Mouse (Mus musculus): ENCODE results near the gene Cybb. TPM values are rescaled to one million over a fixed set of nuclear protein-coding genes. Genes with fewer than 3 reads are reported as not detected.

Gene Cybb
- polyA plus RNA-seq, 1 experiment from 2014 or later, result 0.62 TPM

GRCm38 (mm10) chrX:9465890-9466289 is 21.7 kb downstream of the Cybb start:
- Histone ChIP-seq H3K4me2 (replicated peaks) (no peak overlapping the region), H3K27me3 (ENCODE audit: control insufficient read depth, insufficient read depth, low read length) (no peaks in the 10 kb centered on the region), H3K36me3 (replicated peaks; ENCODE audit: control insufficient read depth, insufficient read depth) (no peaks in the 10 kb centered on the region), H3K27ac (no peak overlapping the region), H3K4me1 (replicated peaks; ENCODE audit: control insufficient read depth, insufficient read depth, low read length) (no peaks in the 10 kb centered on the region), H3K9ac (no peak overlapping the region), H3K4me3 (replicated peaks; ENCODE audit: low read length) (no peak overlapping the region), H3K9me3 (ENCODE audit: control insufficient read depth, low read length) (no peaks in the 10 kb centered on the region)
- 83% methylated on average over 2 of the region's 2 CpGs for WGBS
- DNase-seq (ENCODE audit: low spot score) (no peak), ATAC-seq (ENCODE audit: low FRiP score) (no peak)

- WGBS, result 82% methylated on average over 3 of the region's 3 CpGs
- ATAC-seq (ENCODE audit: low FRiP score) (no peak), DNase-seq (ENCODE audit: low spot score) (no peak)
- H3K27ac ChIP-seq, result no peak overlapping the region
- H3K4me1 ChIP-seq (replicated peaks; ENCODE audit: control insufficient read depth, insufficient read depth, low read length), result no peaks in the 10 kb centered on the region
- no peak overlapping the region for H3K4me2 ChIP-seq (replicated peaks)
- H3K27me3 ChIP-seq (ENCODE audit: control insufficient read depth, insufficient read depth, low read length), result no peaks in the 10 kb centered on the region
- no peaks in the 10 kb centered on the region for H3K9me3 ChIP-seq (ENCODE audit: control insufficient read depth, low read length)
- no peak overlapping the region for H3K4me3 ChIP-seq (replicated peaks; ENCODE audit: low read length)
- H3K36me3 ChIP-seq (replicated peaks; ENCODE audit: control insufficient read depth, insufficient read depth), result no peaks in the 10 kb centered on the region
- H3K9ac ChIP-seq, result no peak overlapping the region
Measured at GRCm38 (mm10) chrX:9462671-9463070, 24.9 kb downstream of the Cybb start.

- Histone ChIP-seq H3K4me2 (replicated peaks) (no peak overlapping the region), H3K27me3 (ENCODE audit: control insufficient read depth, insufficient read depth, low read length) (no peaks in the 10 kb centered on the region), H3K36me3 (replicated peaks; ENCODE audit: control insufficient read depth, insufficient read depth) (no peaks in the 10 kb centered on the region), H3K27ac (no peak overlapping the region), H3K9ac (no peak overlapping the region), H3K4me3 (replicated peaks; ENCODE audit: low read length) (no peak overlapping the region), H3K9me3 (ENCODE audit: control insufficient read depth, low read length) (no peaks in the 10 kb centered on the region), H3K4me1 (replicated peaks; ENCODE audit: control insufficient read depth, insufficient read depth, low read length) (no peaks in the 10 kb centered on the region)
- ATAC-seq (ENCODE audit: low FRiP score), result no peak
- DNase-seq (ENCODE audit: low spot score), result no peak
Measured at GRCm38 (mm10) chrX:9461399-9461798, 26.2 kb downstream of the Cybb start.

GRCm38 (mm10) chrX:9460387-9460930 is 27.1 kb downstream of the Cybb start:
- no peak overlapping the region for H3K4me2 ChIP-seq (replicated peaks)
- no peak overlapping the region for H3K4me3 ChIP-seq (replicated peaks; ENCODE audit: low read length)
- DNase-seq (ENCODE audit: low spot score) (no peak), ATAC-seq (ENCODE audit: low FRiP score) (no peak)
- H3K27me3 ChIP-seq (ENCODE audit: control insufficient read depth, insufficient read depth, low read length), result no peaks in the 10 kb centered on the region
- H3K4me1 ChIP-seq (replicated peaks; ENCODE audit: control insufficient read depth, insufficient read depth, low read length), result no peaks in the 10 kb centered on the region
- H3K9ac ChIP-seq, result no peak overlapping the region
- no peaks in the 10 kb centered on the region for H3K9me3 ChIP-seq (ENCODE audit: control insufficient read depth, low read length)
- H3K27ac ChIP-seq, result no peak overlapping the region
- WGBS, result 81% methylated on average over 4 of the region's 4 CpGs
- H3K36me3 ChIP-seq (replicated peaks; ENCODE audit: control insufficient read depth, insufficient read depth), result no peaks in the 10 kb centered on the region

- no peaks in the 10 kb centered on the region for H3K36me3 ChIP-seq (replicated peaks; ENCODE audit: control insufficient read depth, insufficient read depth)
- H3K4me3 ChIP-seq (replicated peaks; ENCODE audit: low read length), result no peak overlapping the region
- no peaks in the 10 kb centered on the region for H3K27me3 ChIP-seq (ENCODE audit: control insufficient read depth, insufficient read depth, low read length)
- DNase-seq (ENCODE audit: low spot score) (no peak), ATAC-seq (ENCODE audit: low FRiP score) (no peak)
- 99% methylated on average over 5 of the region's 5 CpGs for WGBS
- H3K4me2 ChIP-seq (replicated peaks), result no peak overlapping the region
- no peak overlapping the region for H3K27ac ChIP-seq
- no peaks in the 10 kb centered on the region for H3K4me1 ChIP-seq (replicated peaks; ENCODE audit: control insufficient read depth, insufficient read depth, low read length)
- no peak overlapping the region for H3K9ac ChIP-seq
- H3K9me3 ChIP-seq (ENCODE audit: control insufficient read depth, low read length), result no peaks in the 10 kb centered on the region
Measured at GRCm38 (mm10) chrX:9452375-9452774, 35.2 kb downstream of the Cybb start.

GRCm38 (mm10) chrX:9447284-9447683 is 40.3 kb downstream of the Cybb start:
- Histone ChIP-seq H3K4me1 (replicated peaks; ENCODE audit: control insufficient read depth, insufficient read depth, low read length) (no peaks in the 10 kb centered on the region), H3K4me3 (replicated peaks; ENCODE audit: low read length) (no peak overlapping the region), H3K36me3 (replicated peaks; ENCODE audit: control insufficient read depth, insufficient read depth) (no peaks in the 10 kb centered on the region), H3K27ac (no peak overlapping the region), H3K27me3 (ENCODE audit: control insufficient read depth, insufficient read depth, low read length) (no peaks in the 10 kb centered on the region), H3K4me2 (replicated peaks) (no peak overlapping the region), H3K9ac (no peak overlapping the region), H3K9me3 (ENCODE audit: control insufficient read depth, low read length) (no peaks in the 10 kb centered on the region)
- ATAC-seq (ENCODE audit: low FRiP score), result no peak
- no peak for DNase-seq (ENCODE audit: low spot score)

- ATAC-seq (ENCODE audit: low FRiP score) (no peak), DNase-seq (ENCODE audit: low spot score) (no peak)
- 68% methylated on average over 4 of the region's 4 CpGs for WGBS
- no peaks in the 10 kb centered on the region for H3K4me1 ChIP-seq (replicated peaks; ENCODE audit: control insufficient read depth, insufficient read depth, low read length)
- no peak overlapping the region for H3K27ac ChIP-seq
- no peaks in the 10 kb centered on the region for H3K36me3 ChIP-seq (replicated peaks; ENCODE audit: control insufficient read depth, insufficient read depth)
- H3K9me3 ChIP-seq (ENCODE audit: control insufficient read depth, low read length), result no peaks in the 10 kb centered on the region
- no peak overlapping the region for H3K4me3 ChIP-seq (replicated peaks; ENCODE audit: low read length)
- no peak overlapping the region for H3K4me2 ChIP-seq (replicated peaks)
- no peak overlapping the region for H3K9ac ChIP-seq
- no peaks in the 10 kb centered on the region for H3K27me3 ChIP-seq (ENCODE audit: control insufficient read depth, insufficient read depth, low read length)
Measured at GRCm38 (mm10) chrX:9441102-9441501, 46.5 kb downstream of the Cybb start.

- Histone ChIP-seq H3K27ac (no peak overlapping the region), H3K36me3 (replicated peaks; ENCODE audit: control insufficient read depth, insufficient read depth) (no peaks in the 10 kb centered on the region), H3K4me1 (replicated peaks; ENCODE audit: control insufficient read depth, insufficient read depth, low read length) (no peaks in the 10 kb centered on the region), H3K9me3 (ENCODE audit: control insufficient read depth, low read length) (no peaks in the 10 kb centered on the region), H3K9ac (no peak overlapping the region), H3K4me3 (replicated peaks; ENCODE audit: low read length) (no peak overlapping the region), H3K27me3 (ENCODE audit: control insufficient read depth, insufficient read depth, low read length) (no peaks in the 10 kb centered on the region), H3K4me2 (replicated peaks) (no peak overlapping the region)
- ATAC-seq (ENCODE audit: low FRiP score) (no peak), DNase-seq (ENCODE audit: low spot score) (no peak)
- WGBS, result 97% methylated on average over 4 of the region's 4 CpGs
Measured at GRCm38 (mm10) chrX:9440556-9440955, 47.0 kb downstream of the Cybb start.

GRCm38 (mm10) chrX:9439257-9439656 is 48.3 kb downstream of the Cybb start:
- ATAC-seq (ENCODE audit: low FRiP score) (no peak), DNase-seq (ENCODE audit: low spot score) (no peak)
- WGBS, result 83% methylated on average over 2 of the region's 2 CpGs
- H3K4me1 ChIP-seq (replicated peaks; ENCODE audit: control insufficient read depth, insufficient read depth, low read length), result no peaks in the 10 kb centered on the region
- no peak overlapping the region for H3K9ac ChIP-seq
- no peak overlapping the region for H3K4me3 ChIP-seq (replicated peaks; ENCODE audit: low read length)
- no peak overlapping the region for H3K27ac ChIP-seq
- H3K9me3 ChIP-seq (ENCODE audit: control insufficient read depth, low read length), result no peaks in the 10 kb centered on the region
- H3K4me2 ChIP-seq (replicated peaks), result no peak overlapping the region
- no peaks in the 10 kb centered on the region for H3K27me3 ChIP-seq (ENCODE audit: control insufficient read depth, insufficient read depth, low read length)
- no peaks in the 10 kb centered on the region for H3K36me3 ChIP-seq (replicated peaks; ENCODE audit: control insufficient read depth, insufficient read depth)

GRCm38 (mm10) chrX:9413889-9414288 is 73.7 kb downstream of the Cybb start:
- no peaks in the 10 kb centered on the region for H3K9me3 ChIP-seq (ENCODE audit: control insufficient read depth, low read length)
- DNase-seq (ENCODE audit: low spot score), result no peak
- H3K4me3 ChIP-seq (replicated peaks; ENCODE audit: low read length), result no peak overlapping the region
- no peaks in the 10 kb centered on the region for H3K36me3 ChIP-seq (replicated peaks; ENCODE audit: control insufficient read depth, insufficient read depth)
- WGBS, result 84% methylated on average over 5 of the region's 5 CpGs
- no peak overlapping the region for H3K4me2 ChIP-seq (replicated peaks)
- no peak overlapping the region for H3K9ac ChIP-seq
- H3K27me3 ChIP-seq (ENCODE audit: control insufficient read depth, insufficient read depth, low read length), result no peaks in the 10 kb centered on the region
- no peak for ATAC-seq (ENCODE audit: low FRiP score)
- no peak overlapping the region for H3K27ac ChIP-seq
- H3K4me1 ChIP-seq (replicated peaks; ENCODE audit: control insufficient read depth, insufficient read depth, low read length), result no peaks in the 10 kb centered on the region
